Mouse (Mus musculus) forebrain, embryonic 14.5 days (tissue): ENCODE data around the gene Hyal3. TPM values are rescaled to one million over a fixed set of nuclear protein-coding genes. Genes with fewer than 3 reads are reported as not detected.

Experiments
- ATAC-seq: fragments of 200-750 bp; cut with Nextera tagmentation; 2 replicates; pipeline ENCODE4 v1.8.0; 2017; ENCODE audit warnings: mild to moderate bottlenecking, moderate library complexity
- DNase-seq: peaks from one replicate; pipeline ENCODE4 v3.0.0-alpha.2; 2015; ENCODE audit warnings: low spot score
- H3K27ac ChIP-seq: fragments of 300-500 bp; sonication (generic); 2 replicates; pipeline ENCODE4 v1.5.1; 2014; ENCODE audit warnings: low read depth, mild to moderate bottlenecking, control low read depth, low read length, moderate library complexity
- H3K27me3 ChIP-seq: fragments of 300-500 bp; sonication (generic); replicated peaks from 2 replicates; pipeline ENCODE4 v1.6.1; 2014; ENCODE audit warnings: low read length, control low read depth, mixed read lengths; ENCODE audit not compliant: control insufficient read depth, insufficient read depth
- H3K36me3 ChIP-seq: fragments of 300-500 bp; sonication (generic); 2 replicates; pipeline ENCODE4 v1.6.1; 2014; ENCODE audit warnings: low read length, control low read depth; ENCODE audit not compliant: control insufficient read depth, insufficient read depth
- H3K4me1 ChIP-seq: fragments of 300-500 bp; sonication (generic); 2 replicates; pipeline ENCODE4 v1.6.1; 2014; ENCODE audit warnings: antibody characterized with exemption, low read length, control low read depth; ENCODE audit not compliant: control insufficient read depth, insufficient read depth
- H3K4me2 ChIP-seq: fragments of 300-500 bp; sonication (generic); 2 replicates; pipeline ENCODE4 v1.6.1; 2014; ENCODE audit warnings: mild to moderate bottlenecking, control low read depth, low read length
- H3K4me3 ChIP-seq: fragments of 300-500 bp; sonication (generic); 2 replicates; pipeline ENCODE4 v1.5.1; 2014; ENCODE audit warnings: low read depth, low read length, control low read depth
- H3K9ac ChIP-seq: fragments of 300-500 bp; sonication (generic); 2 replicates; pipeline ENCODE4 v1.6.1; 2014; ENCODE audit warnings: mild to moderate bottlenecking, low read length, control low read depth, moderate library complexity
- H3K9me3 ChIP-seq: fragments of 300-500 bp; sonication (generic); replicated peaks from 2 replicates; pipeline ENCODE4 v1.6.1; 2016; ENCODE audit warnings: low read length, control low read depth, mixed read lengths; ENCODE audit not compliant: control insufficient read depth
- WGBS: fragments of 180-500 bp; shearing (Covaris S2); extraction: QIAGEN DNeasy Blood & Tissue Kit; methylation state at CpG from one replicate; pipeline ENCODE4 v1.1.7; 2014; 5-methylcytosine and 5-hydroxymethylcytosine counted together
- polyA plus RNA-seq: library from polyadenylated mRNA; unstranded; fragments of >200 nt; fragmentation: Nextera tagmentation; extraction: Ambion mirVana; gene quantifications from 2 replicates; pipeline ENCODE4 v1.2.1, GENCODE M21; 2014

The Hyal3 gene
- polyA plus RNA-seq, 1 experiment from 2014 or later = 1.0 TPM

- Histone ChIP-seq H3K4me2 (no peak overlapping the region), H3K9me3 (no peaks in the 10 kb centered on the region), H3K9ac (no peak overlapping the region), H3K27me3 (no peaks in the 10 kb centered on the region), H3K36me3 (peaks cover 41% of the 10 kb centered on the region), H3K4me3 (no peak overlapping the region), H3K27ac (no peak overlapping the region), H3K4me1 (peaks cover 31% of the 10 kb centered on the region)
- WGBS = 64% methylated on average over 3 of the region's 3 CpGs
- ATAC-seq (no peak), DNase-seq (no peak)
Observed at GRCm38 (mm10) chr9:107566855-107567254, 13.8 kb upstream of the Hyal3 start.

- Histone ChIP-seq H3K4me2 (peak within 1 kb of the TSS; percentile 92), H3K27me3 (no peaks in the 10 kb centered on the region), H3K27ac (peak within 1 kb of the TSS; percentile 77), H3K9ac (peak within 1 kb of the TSS; percentile 92), H3K9me3 (no peaks in the 10 kb centered on the region), H3K4me1 (peaks cover 31% of the 10 kb centered on the region), H3K36me3 (peaks cover 43% of the 10 kb centered on the region), H3K4me3 (peak within 1 kb of the TSS; percentile 88)
- ATAC-seq (no peak), DNase-seq (no peak)
- whole genome bisulfite sequencing = 4% methylated on average over 18 of the region's 18 CpGs
Observed at GRCm38 (mm10) chr9:107567702-107568319, 12.8 kb upstream of the Hyal3 start, which contains the start of gene Hyal2. TSS of gene Hyal2 (plus strand) at chr9:107567945.

GRCm38 (mm10) chr9:107568331-107569261 lies 12.0 kb upstream of the Hyal3 start:
- peak overlapping the region; percentile 92 for H3K9ac ChIP-seq
- peaks cover 51% of the 10 kb centered on the region for H3K36me3 ChIP-seq
- WGBS = under 1% methylated on average over 41 of the region's 41 CpGs
- H3K9me3 ChIP-seq = no peaks in the 10 kb centered on the region
- peak overlapping the region; percentile 77 for H3K27ac ChIP-seq
- peak overlapping the region; percentile 92 for H3K4me2 ChIP-seq
- no peaks in the 10 kb centered on the region for H3K27me3 ChIP-seq
- H3K4me3 ChIP-seq = peak overlapping the region; percentile 88
- DNase-seq = peak; percentile 95
- ATAC-seq = peak; percentile 91
- peaks cover 29% of the 10 kb centered on the region for H3K4me1 ChIP-seq

GRCm38 (mm10) chr9:107569270-107569669 lies 11.3 kb upstream of the Hyal3 start:
- no peak for DNase-seq
- 1% methylated on average over 23 of the region's 23 CpGs for WGBS

DNA sequence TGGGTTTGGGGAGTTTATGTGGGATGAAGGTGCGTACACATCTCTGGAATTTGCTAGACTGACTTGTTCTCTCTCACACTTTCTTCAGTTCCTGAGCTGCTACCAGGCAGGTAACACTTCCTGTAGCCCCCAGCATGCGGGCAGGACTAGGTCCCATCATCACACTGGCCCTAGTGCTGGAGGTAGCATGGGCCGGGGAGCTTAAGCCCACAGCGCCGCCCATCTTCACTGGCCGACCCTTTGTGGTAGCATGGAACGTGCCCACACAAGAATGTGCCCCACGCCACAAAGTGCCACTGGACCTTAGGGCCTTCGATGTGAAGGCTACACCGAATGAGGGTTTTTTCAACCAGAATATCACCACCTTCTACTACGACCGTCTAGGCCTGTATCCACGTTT lies 10.6 kb upstream of the Hyal3 start:
- Histone ChIP-seq H3K9me3 (no peaks in the 10 kb centered on the region), H3K27ac (peak overlapping the region; percentile 77; the same call in 1 of the 2 replicates), H3K36me3 (peaks cover 52% of the 10 kb centered on the region), H3K27me3 (no peaks in the 10 kb centered on the region), H3K4me3 (peak overlapping the region; percentile 88), H3K4me1 (peaks cover 25% of the 10 kb centered on the region), H3K4me2 (peak overlapping the region; percentile 92), H3K9ac (peak overlapping the region; percentile 92)
- WGBS = 31% methylated on average over 13 of the region's 13 CpGs
- ATAC-seq (no peak), DNase-seq (no peak)

More at GRCm38 (mm10) chr9:107569270-107569669, 11.3 kb upstream of the Hyal3 start:
- Histone ChIP-seq H3K9me3 (no peaks in the 10 kb centered on the region), H3K27ac (peak overlapping the region; percentile 77), H3K4me2 (peak overlapping the region; percentile 92), H3K4me3 (peak overlapping the region; percentile 88), H3K36me3 (peaks cover 54% of the 10 kb centered on the region), H3K27me3 (no peaks in the 10 kb centered on the region), H3K4me1 (peaks cover 25% of the 10 kb centered on the region), H3K9ac (peak overlapping the region; percentile 92)
- peak; percentile 25 for ATAC-seq

GRCm38 (mm10) chr9:107570845-107571244 lies 9.8 kb upstream of the Hyal3 start:
- peaks cover 25% of the 10 kb centered on the region for H3K4me1 ChIP-seq
- H3K9ac ChIP-seq = peak overlapping the region; percentile 92
- peaks cover 46% of the 10 kb centered on the region for H3K36me3 ChIP-seq
- no peaks in the 10 kb centered on the region for H3K27me3 ChIP-seq
- H3K4me2 ChIP-seq = peak overlapping the region; percentile 92
- DNase-seq = no peak
- no peak overlapping the region; the same call in 1 of the 2 replicates for H3K27ac ChIP-seq
- no peak for ATAC-seq
- WGBS = 92% methylated on average over 21 of the region's 21 CpGs
- no peaks in the 10 kb centered on the region for H3K9me3 ChIP-seq
- peak overlapping the region; percentile 88; the same call in 1 of the 2 replicates for H3K4me3 ChIP-seq

- no peak overlapping the region for H3K9ac ChIP-seq
- H3K4me3 ChIP-seq = no peak overlapping the region
- 94% methylated on average over 22 of the region's 22 CpGs for WGBS
- peaks cover 39% of the 10 kb centered on the region for H3K36me3 ChIP-seq
- H3K27ac ChIP-seq = no peak overlapping the region
- H3K9me3 ChIP-seq = no peaks in the 10 kb centered on the region
- DNase-seq = no peak
- H3K4me1 ChIP-seq = peaks cover 25% of the 10 kb centered on the region
- ATAC-seq = no peak
- H3K27me3 ChIP-seq = no peaks in the 10 kb centered on the region
- H3K4me2 ChIP-seq = no peak overlapping the region
Observed at GRCm38 (mm10) chr9:107571534-107572326, 8.9 kb upstream of the Hyal3 start.

DNA sequence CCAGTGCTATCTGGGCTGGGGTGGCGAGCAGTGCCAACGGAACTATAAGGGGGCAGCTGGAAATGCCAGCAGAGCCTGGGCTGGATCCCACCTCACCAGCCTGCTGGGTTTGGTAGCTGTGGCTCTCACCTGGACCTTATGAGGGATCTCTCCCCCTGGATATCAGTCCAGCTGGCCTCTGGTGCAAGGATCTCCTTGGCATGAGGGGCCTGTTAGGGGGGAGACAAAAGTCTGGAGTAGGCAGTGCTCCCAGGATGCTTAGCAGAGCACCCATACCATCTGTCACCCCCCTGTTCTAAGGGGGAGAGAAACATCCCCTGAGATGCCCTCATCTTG lies 8.3 kb upstream of the Hyal3 start:
- no peak overlapping the region for H3K27ac ChIP-seq
- H3K27me3 ChIP-seq = no peaks in the 10 kb centered on the region
- WGBS = 97% methylated on average over 2 of the region's 2 CpGs
- DNase-seq (no peak), ATAC-seq (no peak)
- H3K9ac ChIP-seq = no peak overlapping the region
- H3K9me3 ChIP-seq = no peaks in the 10 kb centered on the region
- H3K36me3 ChIP-seq = peaks cover 39% of the 10 kb centered on the region
- H3K4me3 ChIP-seq = no peak overlapping the region
- peaks cover 25% of the 10 kb centered on the region for H3K4me1 ChIP-seq
- no peak overlapping the region for H3K4me2 ChIP-seq
